Mouse (Mus musculus) adrenal gland, postnatal 14 days (tissue): Measurements from ENCODE around the gene Sfxn3. TPM values are rescaled to one million over a fixed set of nuclear protein-coding genes. Genes with fewer than 3 reads are reported as not detected.

Source experiments
- DNase-seq: peaks from one replicate; pipeline ENCODE4 v3.0.0; 2021; ENCODE audit warnings: mixed read lengths
- total RNA-seq: library from RNA; stranded (reverse); gene quantifications from 2 replicates; pipeline ENCODE4 v1.2.3, GENCODE M21; 2021

Sfxn3 gene
- total RNA-seq, 1 experiment from 2014 or later: 51.7 TPM

DNA sequence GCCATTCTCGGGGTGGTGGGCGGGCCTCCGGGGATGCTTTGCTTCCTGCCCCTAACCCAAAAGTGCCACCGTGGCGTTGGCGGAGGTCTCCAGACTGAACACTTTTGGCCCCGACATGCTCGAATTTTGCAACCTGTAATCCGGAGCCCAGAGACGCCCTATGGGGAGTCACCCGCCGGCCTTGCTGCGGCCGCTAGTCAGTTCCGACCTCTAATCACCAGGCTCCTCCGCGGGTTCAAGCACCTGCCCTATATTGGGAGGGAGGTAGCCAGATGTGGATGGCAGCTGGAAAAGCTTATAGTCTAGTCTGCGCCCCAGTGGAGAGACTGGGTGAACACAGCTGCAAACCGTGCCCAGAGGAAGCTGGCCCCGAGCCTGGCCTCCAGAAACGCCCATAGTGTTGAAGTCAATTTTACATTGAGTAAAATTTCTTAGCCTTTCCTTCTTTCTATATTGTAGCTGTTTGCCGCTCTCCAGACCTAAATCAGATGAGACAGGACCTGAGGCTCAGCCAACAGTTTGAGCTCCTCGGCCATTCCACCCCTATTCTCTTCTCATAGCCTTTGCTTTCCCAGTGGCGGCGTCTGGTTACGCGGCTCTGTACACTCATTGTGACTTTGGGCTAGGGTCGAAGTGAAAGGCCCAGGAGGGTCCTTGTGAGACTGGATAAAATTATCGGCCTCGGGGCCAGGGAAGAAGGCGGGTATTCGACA lies 28.2 kb downstream of the Sfxn3 start:
- DNase-seq: no peak

DNA sequence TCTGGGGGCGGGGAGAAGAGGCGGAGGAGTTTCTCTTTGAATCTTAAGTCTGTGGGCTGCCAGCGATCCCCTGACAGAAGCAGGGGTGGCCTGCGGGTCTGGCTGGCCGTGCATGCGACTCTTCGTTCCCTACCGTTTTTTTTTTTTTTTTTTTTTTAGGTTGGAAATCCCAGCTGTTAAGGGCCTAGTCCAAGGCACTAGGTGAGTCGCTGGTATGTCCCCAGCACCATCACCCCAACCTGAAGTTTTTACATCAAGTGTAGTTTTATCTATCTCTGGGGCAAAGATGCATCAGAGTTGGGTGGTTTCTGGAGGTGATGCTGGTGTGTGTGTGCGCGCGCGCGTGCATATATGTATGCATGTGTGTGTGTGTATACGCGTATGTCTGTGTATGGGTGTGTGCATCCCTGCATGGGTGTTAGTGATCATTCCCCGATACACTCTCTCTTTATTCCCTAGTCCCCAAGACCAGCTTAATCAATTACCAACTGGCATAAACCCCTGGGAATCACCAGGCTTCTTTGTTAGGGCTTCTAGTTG lies 28.8 kb downstream of the Sfxn3 start:
- peak; percentile 32 for DNase-seq

DNA sequence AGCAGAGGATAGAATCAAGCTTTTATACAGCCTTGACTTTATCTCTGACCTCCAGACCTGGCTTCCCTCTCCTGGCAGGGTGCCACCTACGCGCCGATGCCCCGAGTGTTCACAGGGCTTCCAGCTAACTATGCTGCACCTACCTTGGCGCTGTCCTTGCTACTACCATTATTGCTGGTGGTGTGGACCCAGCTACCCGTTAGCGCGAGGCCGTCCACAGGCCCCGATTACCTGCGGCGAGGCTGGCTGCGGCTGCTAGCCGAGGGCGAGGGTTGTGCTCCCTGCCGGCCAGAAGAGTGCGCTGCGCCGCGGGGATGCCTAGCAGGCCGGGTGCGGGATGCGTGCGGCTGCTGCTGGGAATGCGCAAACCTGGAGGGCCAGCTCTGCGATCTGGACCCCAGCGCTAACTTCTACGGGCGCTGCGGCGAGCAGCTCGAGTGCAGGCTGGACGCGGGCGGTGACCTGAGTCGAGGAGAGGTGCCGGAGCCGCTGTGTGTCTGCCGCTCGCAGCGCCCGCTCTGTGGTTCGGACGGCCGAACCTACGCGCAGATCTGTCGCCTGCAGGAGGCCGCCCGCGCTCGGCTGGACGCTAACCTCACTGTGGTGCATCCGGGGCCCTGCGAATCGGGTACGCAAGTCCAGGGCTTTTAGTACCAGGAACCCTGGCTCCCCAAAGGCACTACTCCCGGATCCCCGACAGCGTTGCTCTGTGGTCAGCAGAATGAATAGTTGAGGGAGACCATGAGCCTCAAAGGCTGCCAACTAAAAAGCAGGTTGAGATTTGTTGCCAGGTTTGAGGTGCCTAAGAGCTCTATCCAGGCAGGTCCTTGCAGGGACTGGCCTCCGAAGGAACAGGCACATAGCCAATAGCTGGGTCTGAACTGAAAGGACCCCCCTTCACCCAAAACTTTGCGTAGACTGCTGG lies 29.5 kb downstream of the Sfxn3 start:
- peak; percentile 83 for DNase-seq

DNA sequence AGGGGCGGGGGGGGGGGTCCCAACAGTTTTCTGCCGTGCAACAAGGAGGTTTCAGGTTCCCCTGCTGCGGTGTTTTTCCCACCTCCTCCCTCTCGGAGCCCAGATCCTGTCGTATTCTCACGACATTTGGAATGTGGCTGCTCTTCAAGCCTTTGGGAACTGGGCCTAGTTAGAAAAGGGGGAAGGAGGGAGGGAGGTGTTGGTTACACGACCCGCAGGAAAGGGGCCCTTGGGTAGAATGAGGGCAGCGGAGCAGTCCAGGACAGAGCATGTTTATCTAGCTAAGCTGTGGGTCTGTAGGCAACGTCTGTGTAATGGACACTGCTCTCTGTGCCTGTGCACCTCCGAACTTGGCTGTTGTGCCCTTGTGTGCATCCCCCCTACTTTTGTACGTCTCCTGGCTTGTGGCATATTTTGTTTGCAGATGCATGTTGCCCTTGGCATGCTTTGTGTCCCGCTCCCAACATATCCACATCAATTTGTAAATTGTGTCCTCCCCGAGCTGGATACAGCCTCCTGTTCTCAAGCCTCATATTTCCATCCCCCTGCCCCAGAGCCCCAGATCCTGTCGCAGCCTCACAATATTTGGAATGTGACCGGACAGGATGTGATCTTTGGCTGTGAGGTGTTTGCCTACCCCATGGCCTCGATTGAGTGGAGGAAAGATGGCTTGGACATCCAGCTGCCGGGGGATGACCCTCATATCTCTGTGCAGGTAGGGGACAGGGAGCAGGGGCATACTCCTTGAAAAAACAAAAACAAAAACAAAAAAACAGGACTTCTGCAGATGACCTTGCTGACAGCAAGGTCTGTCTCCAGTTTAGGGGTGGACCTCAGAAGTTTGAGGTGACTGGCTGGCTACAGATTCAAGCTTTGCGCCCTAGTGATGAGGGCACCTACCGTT lies 30.7 kb downstream of the Sfxn3 start:
- no peak for DNase-seq

DNA sequence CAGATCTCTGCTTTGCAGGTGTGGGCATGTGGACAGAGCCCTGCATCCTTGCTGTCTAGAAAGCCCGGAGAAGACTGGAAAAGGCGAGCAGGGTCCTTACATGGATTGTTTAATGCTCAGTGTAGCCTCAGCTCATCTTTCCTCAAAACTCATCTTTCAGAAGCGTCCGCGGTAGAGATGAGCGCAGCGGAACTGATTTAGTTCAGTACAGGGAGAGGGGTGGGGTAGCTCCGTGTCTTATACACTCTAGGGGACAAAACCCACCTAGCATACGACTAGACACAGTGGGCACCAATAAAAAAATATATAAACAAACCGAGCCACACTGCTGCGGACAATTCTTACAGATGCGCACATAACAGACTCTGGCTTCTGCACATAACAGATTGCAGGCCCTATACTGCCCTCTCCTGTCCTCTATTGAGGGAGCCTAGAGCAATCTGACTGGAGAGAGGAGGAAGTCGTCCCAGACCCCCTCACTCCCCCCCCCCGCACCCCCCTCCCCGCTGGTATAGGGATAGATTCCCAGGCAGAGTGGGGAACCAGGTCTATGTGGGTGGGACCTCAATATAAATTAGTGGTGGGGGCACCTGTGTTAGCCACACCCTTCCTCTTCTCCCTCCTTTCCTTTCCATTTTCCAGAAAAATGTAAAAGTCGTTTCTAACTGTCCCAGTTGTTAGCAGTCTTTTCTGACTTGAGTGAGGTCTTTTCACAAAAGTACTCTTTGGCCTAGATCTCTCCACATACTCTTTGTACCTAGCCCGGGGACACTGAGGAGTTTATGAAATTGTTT lies 31.9 kb downstream of the Sfxn3 start:
- DNase-seq: peak; percentile 53

DNA sequence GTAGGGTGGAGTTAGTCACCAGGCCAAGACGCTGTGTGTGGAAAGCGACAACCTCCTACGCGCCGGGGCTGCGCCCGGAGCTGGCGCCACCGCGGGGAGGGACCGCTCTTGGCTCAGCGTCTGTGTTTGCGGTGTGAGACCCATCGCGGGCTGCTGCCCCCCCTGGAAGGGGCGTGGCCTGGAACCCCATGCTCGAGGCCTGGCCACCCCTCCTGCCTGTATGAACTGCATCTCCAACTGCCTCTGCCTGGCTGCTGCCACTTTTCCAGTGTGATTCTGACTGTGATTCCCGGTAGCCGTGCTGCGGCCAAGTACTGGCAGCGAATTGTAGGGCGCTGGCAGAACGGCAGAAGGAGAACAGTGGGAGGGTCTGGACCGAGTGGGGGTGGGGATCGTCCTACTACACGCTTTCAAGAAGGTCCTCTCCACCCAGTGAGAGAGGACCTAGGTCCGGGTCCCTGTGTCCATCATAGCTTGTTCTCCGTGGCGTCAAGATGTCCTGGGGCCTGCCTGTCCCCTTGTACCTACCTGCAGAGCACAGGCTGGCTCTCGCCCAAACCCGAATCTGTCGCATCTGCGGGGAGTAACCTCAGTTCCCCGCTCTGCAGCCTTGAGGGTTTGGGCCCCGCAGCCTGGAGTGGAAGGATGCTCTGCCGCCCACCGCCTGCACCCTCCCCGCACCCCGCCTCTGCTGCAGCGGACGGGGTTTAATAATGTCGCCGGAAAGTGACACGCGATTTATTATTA lies 32.6 kb downstream of the Sfxn3 start:
- DNase-seq: peak; percentile 80

DNA sequence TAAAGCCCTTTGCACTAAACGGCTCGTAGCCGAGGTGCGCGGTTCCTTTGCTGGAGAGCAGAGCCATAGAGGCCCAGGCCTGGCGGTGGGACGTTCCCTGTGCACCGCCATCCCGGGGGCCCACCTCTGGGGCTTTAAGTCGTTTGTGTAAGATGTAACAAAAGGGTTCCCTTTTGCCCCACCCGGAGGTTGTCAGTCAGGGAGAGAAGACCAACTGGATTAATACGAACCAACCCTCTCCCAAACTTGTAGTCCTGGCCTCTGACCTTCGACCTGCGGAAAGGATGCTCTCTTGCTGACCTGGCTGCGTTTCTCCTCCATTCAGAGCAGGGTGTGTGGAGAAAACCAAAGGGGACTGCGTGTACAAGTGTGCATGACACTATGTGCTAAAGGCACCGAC lies 33.4 kb downstream of the Sfxn3 start:
- no peak for DNase-seq

DNA sequence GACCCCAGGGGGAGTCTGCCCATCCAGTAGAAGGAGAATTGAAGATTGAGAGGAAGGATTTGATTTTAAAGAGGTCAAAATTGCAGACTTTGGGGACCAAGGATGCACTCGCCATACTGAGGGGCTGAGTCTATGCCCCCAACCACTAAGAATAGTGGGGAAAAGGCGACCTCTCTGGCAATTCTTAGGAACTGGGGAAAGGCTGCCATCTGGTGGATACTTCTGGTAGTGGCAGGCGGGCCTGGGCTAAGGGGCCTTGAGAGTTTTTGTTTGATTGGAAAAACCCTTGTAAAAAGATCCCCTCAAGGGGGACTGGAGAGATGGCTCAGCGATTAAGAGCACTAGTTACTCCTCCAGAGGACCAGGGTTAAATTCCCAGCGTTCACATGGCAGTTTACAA lies 34.0 kb downstream of the Sfxn3 start:
- DNase-seq: peak; percentile 82

DNA sequence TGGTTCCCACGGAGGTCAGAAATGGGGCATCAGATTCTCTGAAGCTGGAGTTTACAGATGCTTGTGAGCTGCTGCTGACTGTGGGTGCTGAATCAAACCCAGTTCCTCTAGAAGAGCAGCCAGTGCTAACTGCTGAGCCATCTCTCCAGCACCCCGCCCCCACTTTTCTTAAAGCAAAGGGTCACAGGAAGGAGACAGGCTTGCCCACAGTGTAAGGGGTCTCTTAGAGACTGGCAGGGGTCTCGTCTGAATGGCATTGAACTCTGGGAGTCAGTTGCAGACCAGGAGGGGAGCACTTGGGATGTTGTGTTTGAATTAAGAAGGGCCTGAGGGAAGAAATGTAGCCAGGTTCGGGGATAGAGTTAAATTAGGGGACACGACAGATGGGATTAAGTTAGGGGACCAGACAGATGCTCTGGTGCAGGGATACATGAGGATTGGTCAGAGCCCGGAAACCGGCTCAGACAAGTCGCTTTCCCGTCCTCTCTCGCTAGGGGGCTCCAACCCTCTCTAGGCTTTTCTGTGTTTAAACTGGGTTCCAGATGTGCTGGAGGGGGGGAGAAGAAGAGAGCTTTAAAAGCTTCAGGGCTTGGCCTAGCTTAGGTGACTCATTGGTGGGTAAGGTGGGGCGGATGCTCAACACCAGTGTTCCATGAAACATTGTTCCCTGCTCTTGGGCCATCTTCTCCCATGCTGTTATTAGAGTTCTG lies 34.7 kb downstream of the Sfxn3 start:
- DNase-seq: peak; percentile 76

DNA sequence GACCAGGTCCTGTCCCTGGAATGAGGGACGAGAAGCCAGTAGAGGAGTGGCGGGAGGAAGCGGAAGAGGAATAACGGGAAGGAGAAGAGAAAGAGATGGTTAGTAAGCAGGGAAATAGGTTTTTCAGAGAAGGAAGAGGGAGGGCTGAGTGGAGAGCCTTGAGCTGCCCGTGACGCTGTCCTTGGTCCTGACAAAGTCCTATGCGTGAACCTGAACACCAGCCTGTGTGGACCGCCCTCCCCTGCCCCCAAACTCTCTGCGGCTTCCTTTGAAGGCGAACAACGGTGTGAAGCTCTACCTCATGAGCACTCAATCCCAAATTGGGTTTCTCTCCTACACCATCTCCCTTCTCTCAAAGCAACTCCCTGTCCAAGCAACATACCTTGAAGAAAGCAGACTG lies 50.6 kb downstream of the Sfxn3 start:
- peak; percentile 79 for DNase-seq

DNA sequence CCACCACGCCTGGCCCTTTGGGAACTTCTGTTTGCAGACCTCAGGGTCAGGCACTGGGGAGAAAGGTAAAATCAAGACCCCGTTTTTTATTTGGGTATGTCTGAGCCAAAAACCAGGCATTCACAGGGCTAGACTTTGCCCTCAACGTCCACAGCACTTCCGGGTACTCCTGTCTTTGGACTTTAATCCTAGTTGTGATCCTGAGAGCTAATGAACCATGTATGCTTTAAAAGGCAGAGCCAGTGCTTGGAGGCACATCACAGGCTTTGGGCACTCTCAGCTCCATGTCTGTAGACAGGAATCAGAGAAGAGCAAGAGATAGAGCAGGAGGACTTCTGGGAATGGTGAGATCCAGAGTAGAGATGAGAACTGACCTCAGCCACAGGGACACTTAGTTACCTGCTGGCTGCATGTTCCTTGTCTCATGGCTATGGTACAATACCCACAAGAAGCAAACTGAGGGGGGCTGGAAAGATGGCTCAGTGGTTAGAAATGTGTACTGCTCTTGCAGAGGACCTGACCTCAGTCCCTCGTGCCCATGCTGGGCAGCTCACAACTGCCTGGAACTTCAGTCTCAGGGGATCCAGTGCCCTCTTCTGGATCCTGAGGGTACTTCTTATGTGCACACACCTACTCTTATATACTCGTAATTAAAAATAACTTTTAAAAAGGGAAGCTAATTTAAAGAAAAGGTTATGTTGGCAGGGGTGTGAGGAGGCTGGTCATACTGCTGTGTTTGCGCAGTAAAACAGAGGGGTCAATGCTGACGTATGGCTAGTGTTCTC lies 53.4 kb downstream of the Sfxn3 start:
- no peak for DNase-seq

DNA sequence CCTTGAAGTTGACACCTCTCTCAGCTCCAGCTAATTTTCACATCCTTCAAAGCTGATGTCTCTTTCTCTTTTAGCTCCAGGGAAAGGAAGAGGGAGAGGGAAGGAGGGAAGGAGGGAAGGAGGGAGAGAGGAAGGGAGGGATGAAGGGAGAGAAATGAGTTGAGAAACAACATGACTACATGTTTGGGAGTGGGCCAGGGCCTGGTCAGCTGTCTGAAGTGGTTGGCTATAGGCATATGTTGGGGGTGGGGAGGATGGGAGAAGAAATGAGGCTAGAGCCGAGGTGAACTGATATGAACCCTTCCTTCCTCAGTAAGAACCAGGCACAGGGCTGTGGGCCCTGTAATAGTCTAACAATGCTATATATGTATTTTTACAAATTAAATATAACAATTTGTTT lies 58.3 kb downstream of the Sfxn3 start:
- DNase-seq: no peak

Other genes with a start within 250 kb of the Sfxn3 start
- 24.2 and 28.2 TPM in 2 replicates for gene Slf2, start 116.4 kb upstream of the Sfxn3 start, total RNA-seq
- 8.4 and 29.7 TPM in 2 replicates for gene Sema4g, start 58.4 kb upstream of the Sfxn3 start, total RNA-seq
- 27.5 and 30.7 TPM in 2 replicates for gene Twnk, start 41.8 kb upstream of the Sfxn3 start, total RNA-seq
- 45.6 and 50.0 TPM in 2 replicates for gene Mrpl43, start 41.1 kb upstream of the Sfxn3 start, total RNA-seq
- 70.4 and 77.4 TPM in 2 replicates for gene Lzts2, start 33.1 kb upstream of the Sfxn3 start, total RNA-seq
- not detected in 2 replicates for gene Pdzd7, start 1.8 kb upstream of the Sfxn3 start, total RNA-seq
- 5.7 and 6.3 TPM in 2 replicates for gene Kazald1, start 27.7 kb downstream of the Sfxn3 start, total RNA-seq
- 0.44 TPM in 1 of 2 replicates, not detected in the other for gene Tlx1, start 103.2 kb downstream of the Sfxn3 start, total RNA-seq
- gene Lbx1, start 188.3 kb downstream of the Sfxn3 start, total RNA-seq: not detected in 2 replicates